Mouse (Mus musculus) testis, postnatal 14 days (tissue): Measurements from ENCODE around the gene Acnat2.
"Not testable (repeated sequence)": the region's sequence is repeated elsewhere in the genome, so short reads cannot be mapped to it uniquely, and the experiment has no call there.

ENCODE experiments used
- DNase-seq: peaks from one replicate; pipeline ENCODE4 v3.0.0; 2021; ENCODE audit warnings: low spot score

Acnat2 gene

GRCm38 (mm10) chr4:49407957-49408356, at the start of gene Acnat2:
Acnat2 (minus strand) TSS chr4:49408151.
- not testable (repeated sequence) for DNase-seq

GRCm38 (mm10) chr4:49456171-49456570, 48.2 kb upstream of the Acnat2 start:
- no peak for DNase-seq

- DNase-seq = no peak
Observed at GRCm38 (mm10) chr4:49451848-49452551, 44.0 kb upstream of the Acnat2 start.

GRCm38 (mm10) chr4:49451133-49451847, 43.3 kb upstream of the Acnat2 start:
- not testable (repeated sequence) for DNase-seq

- not testable (repeated sequence) for DNase-seq
Observed at GRCm38 (mm10) chr4:49436968-49437367, 29.0 kb upstream of the Acnat2 start.

GRCm38 (mm10) chr4:49410151-49410550, 2.2 kb upstream of the Acnat2 start:
- not testable (repeated sequence) for DNase-seq

GRCm38 (mm10) chr4:49386873-49387272, 21.1 kb downstream of the Acnat2 start:
- no peak for DNase-seq

- not testable (repeated sequence) for DNase-seq
Observed at GRCm38 (mm10) chr4:49383576-49384318, 24.2 kb downstream of the Acnat2 start.

GRCm38 (mm10) chr4:49368046-49368445, 39.9 kb downstream of the Acnat2 start:
- DNase-seq = not testable (repeated sequence)

GRCm38 (mm10) chr4:49357097-49357496, 50.9 kb downstream of the Acnat2 start:
- no peak for DNase-seq

GRCm38 (mm10) chr4:49350470-49350869, 57.5 kb downstream of the Acnat2 start:
- DNase-seq = no peak

GRCm38 (mm10) chr4:49348677-49349076, 59.3 kb downstream of the Acnat2 start:
- no peak for DNase-seq

GRCm38 (mm10) chr4:49348001-49348400, 60.0 kb downstream of the Acnat2 start:
- DNase-seq = not testable (repeated sequence)

GRCm38 (mm10) chr4:49340091-49340490, 67.9 kb downstream of the Acnat2 start:
- not testable (repeated sequence) for DNase-seq

- DNase-seq = not testable (repeated sequence)
Observed at GRCm38 (mm10) chr4:49337949-49338348, 70.0 kb downstream of the Acnat2 start.
